Mouse (Mus musculus) C2C12 (cell line): ENCODE data around the gene Ift57.

ENCODE experiments used
- CEBPB ChIP-seq: IDR thresholded peaks from one replicate; pipeline ENCODE4 v1.6.1; 2011; ENCODE audit warnings: low read depth, mild to moderate bottlenecking, control low read depth, moderate library complexity
- CTCF ChIP-seq: IDR thresholded peaks from one replicate; pipeline ENCODE4 v1.5.1; 2011; ENCODE audit not compliant: control insufficient read depth, insufficient read depth, insufficient read length
- MAX ChIP-seq: IDR thresholded peaks from one replicate; pipeline ENCODE4 v1.6.1; 2011; ENCODE audit warnings: mild to moderate bottlenecking, control low read depth

- TF ChIP-seq CTCF (no peak), CEBPB (no peak), MAX (no peak)
These were observed 39.9 kb upstream of the Ift57 start for GRCm38 (mm10) chr16:49659131-49659530.
